Mouse (Mus musculus): ENCODE results near the gene Cux1.
A peak's percentile ranks its signal among the peaks of the same experiment; 100 is the strongest.

Gene Cux1

GRCm38 (mm10) chr5:136210549-136210948, 356.7 kb downstream of the Cux1 start:
- no peak for DNase-seq (ENCODE audit: low spot score in 2 of 2)

- peak in 1 of 2 experiments; percentile 77 for DNase-seq (ENCODE audit: low spot score in 2 of 2)
Observed at GRCm38 (mm10) chr5:136201832-136202231, 365.5 kb downstream of the Cux1 start.

GRCm38 (mm10) chr5:136199526-136199925, 367.8 kb downstream of the Cux1 start:
- DNase-seq (ENCODE audit: low spot score in 2 of 2) = no peak

- DNase-seq (ENCODE audit: low spot score in 2 of 2) = peak; percentile 93 to 95
Observed at GRCm38 (mm10) chr5:136198474-136199391, 368.6 kb downstream of the Cux1 start, which contains the start of gene Prkrip1. Prkrip1 (minus strand) TSS chr5:136198963.
